Mouse (Mus musculus) bone marrow macrophage, adult 2 months (primary cell): ENCODE measurements at regions not wholly inside any gene's neighbourhood (a gene's known extent, or its start where the extent isn't known, plus 50 kb on each side); places are given as distances from the start of the nearest gene placed in this dataset.

Experiments
- H3K27ac ChIP-seq: 2 replicates; pipeline ENCODE4 v1.5.1; 2012; ENCODE audit warnings: low read depth, low read length; ENCODE audit not compliant: insufficient read depth
- H3K4me1 ChIP-seq: 2 replicates; pipeline ENCODE4 v1.6.1; 2012; ENCODE audit warnings: low read length; ENCODE audit not compliant: control insufficient read depth, insufficient read depth
- H3K4me3 ChIP-seq: 2 replicates; pipeline ENCODE4 v1.5.1; 2012; ENCODE audit warnings: mild to moderate bottlenecking, low read length, moderate library complexity; ENCODE audit not compliant: insufficient read depth
- CTCF ChIP-seq: IDR thresholded peaks from 2 replicates; pipeline ENCODE4 v1.5.1; 2012; ENCODE audit warnings: low read depth, mild to moderate bottlenecking, low read length, moderate library complexity
- POLR2A ChIP-seq: IDR thresholded peaks from 2 replicates; pipeline ENCODE4 v1.6.1; 2012; ENCODE audit warnings: mild to moderate bottlenecking, low read depth, low read length, borderline replicate concordance

- TF ChIP-seq CTCF (no peak), POLR2A (no peak)
- Histone ChIP-seq H3K4me3 (no peak overlapping the region), H3K27ac (no peak overlapping the region), H3K4me1 (no peaks in the 10 kb centered on the region)
Observed at GRCm38 (mm10) chr9:47286930-47287722, 242.8 kb upstream of the Cadm1 start.

- Histone ChIP-seq H3K4me1 (no peaks in the 10 kb centered on the region), H3K27ac (no peak overlapping the region), H3K4me3 (no peak overlapping the region)
- TF ChIP-seq CTCF (no peak), POLR2A (no peak)
Observed at GRCm38 (mm10) chr9:47288587-47289199, 241.3 kb upstream of the Cadm1 start.

- Histone ChIP-seq H3K27ac (no peak overlapping the region), H3K4me1 (no peaks in the 10 kb centered on the region), H3K4me3 (no peak overlapping the region)
- TF ChIP-seq CTCF: no peak
- no peak for TF ChIP-seq POLR2A
Observed at GRCm38 (mm10) chr9:47300633-47301032, 229.3 kb upstream of the Cadm1 start.

GRCm38 (mm10) chr9:47307125-47307751 is 222.7 kb upstream of the Cadm1 start:
- Histone ChIP-seq H3K4me3 (no peak overlapping the region), H3K4me1 (no peaks in the 10 kb centered on the region), H3K27ac (no peak overlapping the region)
- no peak for TF ChIP-seq CTCF
- TF ChIP-seq POLR2A: no peak

- Histone ChIP-seq H3K4me3 (no peak overlapping the region), H3K4me1 (no peaks in the 10 kb centered on the region), H3K27ac (no peak overlapping the region)
- TF ChIP-seq POLR2A (no peak), CTCF (no peak)
Observed at GRCm38 (mm10) chr9:47307752-47308500, 222.0 kb upstream of the Cadm1 start.

- TF ChIP-seq CTCF (no peak), POLR2A (no peak)
Observed at GRCm38 (mm10) chr9:47313433-47313832, 216.5 kb upstream of the Cadm1 start.

GRCm38 (mm10) chr9:47314236-47314635 is 215.7 kb upstream of the Cadm1 start:
- Histone ChIP-seq H3K4me3 (no peak overlapping the region), H3K27ac (no peak overlapping the region), H3K4me1 (no peaks in the 10 kb centered on the region)
- TF ChIP-seq CTCF (no peak), POLR2A (no peak)

More at GRCm38 (mm10) chr9:47313433-47313832, 216.5 kb upstream of the Cadm1 start:
- no peaks in the 10 kb centered on the region for H3K4me1 ChIP-seq
- H3K4me3 ChIP-seq: no peak overlapping the region
- H3K27ac ChIP-seq: no peak overlapping the region

- Histone ChIP-seq H3K27ac (no peak overlapping the region), H3K4me3 (no peak overlapping the region), H3K4me1 (no peaks in the 10 kb centered on the region)
- TF ChIP-seq POLR2A (no peak), CTCF (no peak)
Observed at GRCm38 (mm10) chr9:47320345-47320744, 209.6 kb upstream of the Cadm1 start.

GRCm38 (mm10) chr9:47321106-47321789 is 208.7 kb upstream of the Cadm1 start:
- TF ChIP-seq CTCF: no peak
- TF ChIP-seq POLR2A: no peak
- Histone ChIP-seq H3K27ac (no peak overlapping the region), H3K4me1 (no peaks in the 10 kb centered on the region), H3K4me3 (no peak overlapping the region)
